Mouse (Mus musculus) spleen, adult 12 weeks (tissue): ENCODE data around the gene Polr3c.
A peak's percentile ranks its signal among the peaks of the same experiment; 100 is the strongest.
"Not testable (repeated sequence)": the region's sequence is repeated elsewhere in the genome, so short reads cannot be mapped to it uniquely, and the experiment has no call there.

ENCODE experiments used
- DNase-seq: peaks from one replicate; pipeline ENCODE4 v3.0.0; 2022; ENCODE audit warnings: low spot score

The Polr3c gene

DNA sequence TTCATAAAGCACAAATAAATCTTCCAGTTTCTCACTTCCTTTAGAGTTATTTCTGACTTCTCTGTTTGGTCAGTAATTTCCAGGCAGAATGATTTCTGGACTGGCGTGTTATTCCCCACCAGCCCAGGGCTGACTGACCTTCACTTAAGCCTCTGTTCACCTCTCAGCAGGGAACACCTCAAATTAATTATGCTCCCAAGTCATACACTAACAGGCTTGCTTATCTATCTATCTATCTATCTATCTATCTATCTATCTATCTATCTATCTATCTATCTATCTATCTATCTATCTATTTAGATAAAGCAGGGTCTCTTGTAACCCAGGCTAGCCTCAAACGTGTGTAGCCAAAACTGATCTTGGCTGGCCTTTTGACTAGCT is 18.8 kb downstream of the Polr3c start:
- no peak for DNase-seq

DNA sequence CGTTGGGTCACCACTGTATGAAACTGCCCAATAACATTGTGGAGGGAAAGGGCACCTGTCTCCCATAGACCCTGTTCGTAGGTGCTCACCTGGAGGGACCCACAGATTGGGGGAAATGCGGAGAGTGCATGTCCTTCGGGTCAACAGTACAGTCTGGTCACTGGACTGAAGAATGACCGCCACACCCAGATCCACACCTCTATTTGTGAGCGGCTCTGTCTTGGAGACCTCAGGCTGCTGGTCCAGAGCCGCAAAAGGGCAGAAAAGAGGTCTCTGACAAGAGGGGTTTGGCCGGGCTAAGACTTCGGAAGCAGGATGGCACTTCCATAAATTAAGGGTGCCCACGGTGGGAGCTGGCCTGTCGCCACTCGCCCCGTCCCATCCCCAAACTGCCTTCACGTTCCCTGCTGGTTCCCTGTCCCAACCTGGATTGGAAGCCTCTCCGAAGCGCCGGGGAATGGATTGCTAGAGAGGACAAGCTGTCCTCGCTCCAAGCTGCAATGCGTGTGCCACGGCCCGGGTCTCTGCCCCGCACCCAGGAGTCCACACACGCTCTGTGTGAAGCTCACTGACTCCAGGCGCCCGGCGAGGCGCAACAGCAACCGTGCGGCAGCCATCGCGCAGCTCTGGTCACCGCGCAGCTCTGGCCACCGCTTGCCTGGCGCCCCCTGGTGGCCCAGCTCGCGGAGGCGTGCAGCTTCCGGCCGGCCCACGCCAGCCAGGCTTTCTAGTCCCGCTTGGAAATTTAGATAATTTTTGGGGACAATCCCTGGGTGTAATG is 19.3 kb downstream of the Polr3c start, which contains the start of gene Nudt17:
TSS of gene Nudt17 (minus strand) at position 660 of the 781 bp plus-strand sequence.
- DNase-seq = peak; percentile 65

DNA sequence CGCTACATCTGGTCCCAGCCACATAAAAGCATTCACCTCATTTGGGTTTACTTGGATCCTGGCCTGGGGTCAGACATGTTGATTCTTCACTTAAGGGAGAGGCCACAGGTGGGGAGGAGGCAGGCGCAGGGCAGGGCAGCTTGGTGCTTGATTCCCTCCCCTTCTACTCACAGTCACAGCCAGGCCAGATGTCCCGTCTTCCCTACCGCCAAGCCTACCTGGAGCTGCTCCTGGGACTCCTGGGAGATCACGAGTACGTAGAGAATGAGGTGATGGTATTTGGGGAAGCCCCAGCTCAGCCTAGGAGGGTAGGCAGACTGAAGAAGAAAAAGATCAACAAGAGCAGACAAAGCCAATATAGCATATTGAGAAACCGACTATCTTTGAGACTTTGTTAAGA is 20.4 kb downstream of the Polr3c start:
- DNase-seq = no peak

DNA sequence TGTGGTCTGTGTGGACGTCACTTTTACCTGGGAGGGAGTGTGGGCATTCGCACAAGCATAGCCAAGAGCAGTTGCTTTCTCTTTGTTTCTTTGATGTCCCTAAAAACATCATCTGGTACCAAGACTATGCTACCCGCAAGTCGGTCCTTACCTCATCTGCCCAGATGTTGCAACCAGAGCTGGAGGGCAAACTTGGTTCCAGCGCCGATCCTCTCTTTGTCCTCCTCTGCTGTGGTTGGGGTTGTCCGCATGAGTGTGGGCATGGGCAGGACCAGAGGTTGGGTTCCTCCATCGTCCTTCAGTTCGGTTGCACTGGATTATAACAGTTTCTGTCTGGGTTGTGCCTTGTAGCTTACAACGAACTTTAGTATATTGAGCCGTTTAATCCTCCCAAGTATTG is 21.2 kb downstream of the Polr3c start:
- no peak for DNase-seq

DNA sequence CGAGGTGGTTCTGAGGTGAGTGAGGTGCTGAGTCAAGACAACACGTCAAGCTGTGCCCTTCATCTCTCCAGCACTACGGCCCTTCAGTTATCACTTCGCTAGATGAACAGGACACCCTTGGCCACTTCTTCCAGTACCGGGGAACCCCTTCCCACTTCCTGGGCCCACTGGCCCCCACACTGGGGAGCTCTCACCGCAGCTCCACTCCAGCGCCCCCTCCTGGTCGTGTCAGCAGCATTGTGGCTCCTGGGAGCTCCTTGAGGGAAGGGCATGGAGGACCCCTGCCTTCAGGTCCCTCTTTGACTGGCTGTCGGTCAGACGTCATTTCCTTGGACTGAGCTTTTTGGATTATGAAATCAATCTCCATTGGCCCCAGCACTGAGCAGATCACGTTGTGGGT is 22.6 kb downstream of the Polr3c start:
- no peak for DNase-seq

DNA sequence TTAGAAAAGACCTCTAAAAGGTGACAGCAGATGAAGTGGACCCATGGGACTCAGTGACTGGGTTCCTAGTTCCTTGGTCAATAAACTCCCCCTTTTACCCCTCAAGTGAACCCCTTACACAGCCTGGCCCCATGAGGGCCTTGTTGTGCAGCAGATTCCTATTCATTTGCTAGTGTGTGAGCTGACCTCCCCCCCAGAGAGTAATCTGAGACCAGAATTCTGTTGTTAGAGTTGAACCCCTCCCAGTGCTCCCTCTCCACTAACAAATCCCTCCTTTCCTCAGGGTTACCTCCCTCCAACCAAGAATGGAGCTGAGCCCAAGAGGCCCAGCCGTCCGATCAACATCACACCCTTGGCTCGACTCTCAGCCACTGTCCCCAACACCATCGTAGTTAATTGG is 26.4 kb downstream of the Polr3c start:
- no peak for DNase-seq

DNA sequence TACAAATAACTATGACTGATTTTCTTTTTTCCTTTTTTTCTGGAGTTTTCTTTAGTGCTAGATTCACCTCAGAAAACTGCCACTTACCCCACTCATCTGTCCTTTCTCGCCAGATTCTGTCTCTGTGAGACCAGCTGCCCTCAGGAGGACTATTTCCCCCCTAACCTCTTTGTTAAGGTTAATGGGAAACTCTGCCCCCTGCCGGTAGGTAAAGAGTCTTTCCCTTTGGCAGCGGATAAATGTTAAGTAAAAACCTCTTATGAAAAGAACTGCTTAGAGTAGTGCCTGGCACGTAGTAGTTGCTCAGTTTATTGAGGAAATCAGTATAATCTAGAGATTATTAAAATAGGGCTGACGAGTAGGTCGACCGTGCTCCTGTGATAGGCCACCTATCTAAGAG is 27.1 kb downstream of the Polr3c start:
- DNase-seq = no peak

DNA sequence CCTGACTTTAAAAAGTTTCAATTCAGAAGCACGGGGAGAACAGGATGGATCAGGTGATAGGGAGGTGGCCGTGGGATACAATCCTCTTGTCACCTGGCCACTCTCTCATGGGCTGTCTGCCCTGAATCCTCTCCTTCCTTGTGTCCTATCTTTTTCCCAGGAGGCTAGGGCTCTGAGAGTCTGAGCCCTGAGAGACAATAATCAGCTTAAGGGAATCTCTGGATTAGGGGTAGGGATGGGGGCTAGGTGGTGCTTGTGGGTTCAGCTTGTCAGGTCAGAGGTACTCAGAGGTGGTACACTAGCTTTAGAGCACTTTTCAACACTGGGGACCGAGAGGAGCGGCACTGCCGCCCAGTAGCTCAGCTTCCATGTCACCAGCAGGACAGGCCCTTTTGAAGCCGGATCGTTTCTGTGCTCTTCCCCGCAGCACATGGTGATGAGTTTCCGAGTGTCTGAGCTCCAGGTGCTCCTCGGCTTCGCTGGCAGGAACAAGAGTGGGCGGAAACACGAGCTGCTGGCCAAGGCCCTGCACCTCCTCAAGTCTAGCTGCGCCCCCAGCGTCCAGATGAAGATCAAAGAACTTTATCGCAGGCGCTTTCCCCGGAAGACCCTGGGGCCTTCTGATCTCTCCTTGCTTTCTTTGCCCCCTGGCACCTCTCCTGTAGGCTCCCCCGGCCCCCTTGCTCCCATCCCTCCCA is 28.3 kb downstream of the Polr3c start:
- no peak for DNase-seq

DNA sequence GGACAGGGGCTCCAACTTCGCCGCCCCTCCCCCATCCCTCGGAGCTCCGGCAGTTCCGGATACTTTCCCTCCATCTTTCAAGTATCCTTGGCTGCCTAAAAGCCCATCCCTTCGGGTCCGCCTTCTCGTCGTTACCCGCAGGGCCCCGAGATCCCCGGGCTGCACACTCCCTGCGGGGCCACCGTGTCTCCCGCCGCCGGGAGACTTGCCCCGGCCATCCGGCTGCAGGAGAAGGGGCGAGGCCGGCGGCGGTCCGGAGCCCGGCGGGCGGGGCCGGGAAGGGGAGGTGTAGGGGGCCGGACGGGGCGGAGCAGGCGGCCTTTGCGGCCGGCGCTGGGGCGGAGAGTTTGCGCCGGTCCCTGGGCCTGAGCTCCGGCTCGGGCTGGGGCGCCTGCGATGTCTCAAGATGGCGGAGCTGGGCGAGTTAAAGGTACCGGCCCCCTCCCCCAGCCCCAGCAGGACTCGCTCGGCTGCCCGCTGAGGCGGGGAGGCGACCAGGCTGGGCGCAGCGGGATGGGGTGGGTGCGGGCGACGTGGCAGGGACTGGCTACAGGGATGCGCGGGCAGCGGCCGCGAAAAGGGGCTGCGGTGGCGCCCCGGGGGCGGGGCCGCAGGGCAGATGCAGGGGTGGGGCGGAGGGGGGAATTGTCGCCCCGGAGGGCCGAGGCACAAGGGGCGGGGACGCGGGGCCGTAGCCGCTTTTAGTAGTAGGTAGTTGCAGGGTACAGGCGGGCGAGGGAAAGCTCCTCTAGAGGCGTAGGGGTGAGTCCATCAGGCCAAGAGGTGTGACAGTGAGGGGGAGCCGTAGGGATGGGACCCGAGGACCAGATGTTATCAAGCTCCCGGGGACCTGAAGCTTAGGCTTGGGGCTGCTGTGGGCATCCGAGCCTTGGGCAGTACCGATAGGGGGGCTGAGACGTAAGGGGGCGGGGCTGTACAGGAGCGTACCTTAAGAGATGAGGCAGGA is 30.4 kb downstream of the Polr3c start:
- peak; percentile 84 for DNase-seq

DNA sequence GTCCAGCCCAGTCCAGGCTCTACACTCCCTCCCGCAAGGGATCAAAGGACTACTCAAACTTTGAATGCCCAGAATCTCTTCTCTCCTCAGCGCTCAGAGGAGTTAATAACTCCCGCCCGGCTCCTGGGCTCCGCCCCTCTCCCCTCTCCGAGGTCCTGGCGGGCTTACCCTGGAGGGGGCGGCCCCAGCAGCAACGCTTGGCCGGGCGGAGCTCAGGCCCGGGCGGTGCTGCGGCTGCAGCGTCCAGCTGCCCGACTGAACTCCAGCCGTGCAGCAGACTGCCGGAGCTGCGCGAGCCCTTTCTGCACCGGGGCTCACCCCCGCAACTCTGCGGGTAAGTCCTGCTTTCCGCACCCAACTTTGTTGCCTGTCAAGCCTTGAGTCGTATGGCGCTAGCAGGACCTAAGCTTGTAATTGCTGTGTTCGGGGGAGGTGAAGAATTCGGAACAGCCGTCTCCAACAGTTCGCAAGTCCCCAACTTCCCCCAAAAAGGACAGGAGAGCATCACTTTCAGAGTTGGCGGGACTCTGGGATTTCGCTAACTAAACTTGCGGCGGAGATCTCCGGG is 31.1 kb downstream of the Polr3c start, which contains the start of gene Pias3:
TSS of gene Pias3 (plus strand) at position 187 of the 568 bp plus-strand sequence.
- peak; percentile 65 for DNase-seq

DNA sequence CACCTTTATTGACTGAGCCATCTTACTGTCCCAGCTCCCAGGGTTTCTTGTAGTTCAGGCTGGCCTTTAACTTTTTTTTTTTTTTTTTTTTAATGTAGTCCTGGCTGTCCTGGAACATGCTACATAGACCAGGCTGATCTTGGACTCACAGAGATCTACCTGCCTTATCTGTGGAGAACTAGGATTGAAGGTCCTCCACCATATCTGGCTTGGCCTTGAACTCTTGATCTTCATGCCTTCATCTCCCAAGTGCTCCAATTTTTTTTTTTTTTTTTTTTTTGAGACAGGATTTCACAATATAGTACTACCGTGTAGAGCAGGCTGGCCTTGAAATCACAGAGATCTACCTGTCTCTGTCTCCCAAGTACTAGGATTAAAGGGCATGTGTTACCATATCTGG is 33.8 kb downstream of the Polr3c start:
- DNase-seq = no peak

DNA sequence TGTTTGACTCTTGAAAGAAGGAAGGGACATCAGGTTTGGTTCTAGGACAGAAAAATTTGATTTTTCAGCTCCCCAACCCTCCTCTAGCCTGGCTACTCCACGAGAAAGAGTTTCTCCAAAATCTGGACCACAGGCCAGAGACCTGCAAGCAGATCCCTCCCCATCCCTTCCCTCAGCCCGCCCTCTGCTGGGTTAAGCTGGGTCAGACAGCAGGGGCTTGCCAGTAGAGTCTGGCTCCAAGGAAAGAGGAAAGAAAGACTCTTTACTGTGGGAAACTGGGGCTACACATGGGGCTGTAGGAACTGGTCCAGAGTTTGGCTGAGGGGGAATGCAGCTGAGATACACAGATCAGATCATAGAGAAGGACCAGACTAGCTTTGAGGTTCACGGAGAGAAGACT is 34.9 kb downstream of the Polr3c start:
- DNase-seq = no peak

DNA sequence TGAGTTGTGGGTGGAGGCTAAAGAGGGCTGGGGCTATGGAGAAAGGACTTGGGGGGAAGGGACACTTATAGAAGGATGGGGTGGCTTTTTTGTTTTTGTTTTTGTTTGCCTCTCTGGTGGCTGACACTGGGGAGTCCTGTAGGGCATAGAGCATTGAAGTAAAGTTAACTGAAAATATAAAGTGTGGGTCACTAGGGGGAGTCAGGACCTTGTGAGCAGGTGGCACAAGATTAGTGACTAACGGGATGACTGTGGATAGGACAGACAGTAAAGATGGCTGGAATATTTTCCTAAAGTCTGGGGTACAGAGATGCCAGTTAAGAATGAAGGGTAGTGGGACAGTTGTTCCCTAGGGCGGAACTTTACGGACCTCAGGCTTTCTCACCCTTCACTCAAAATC is 37.1 kb downstream of the Polr3c start:
- no peak for DNase-seq

DNA sequence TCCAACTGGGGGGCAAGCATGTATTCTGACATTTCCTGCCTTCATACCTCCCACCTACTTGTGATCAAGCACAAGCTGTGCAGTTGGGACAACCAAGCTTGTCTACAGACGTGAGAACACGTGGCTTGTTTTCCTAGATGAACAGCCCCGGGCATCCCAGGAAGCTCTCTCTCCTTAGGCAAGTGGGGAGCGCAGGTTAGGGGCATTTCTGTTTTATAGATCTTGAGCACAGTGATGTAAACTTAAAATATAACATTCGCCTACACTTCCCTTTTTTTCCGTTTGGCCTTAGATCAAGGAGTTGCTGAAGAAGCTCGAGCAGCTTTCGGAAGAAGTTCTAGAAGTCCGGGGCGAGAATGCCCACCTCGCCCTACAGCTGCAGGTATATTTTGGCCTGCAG is 38.6 kb downstream of the Polr3c start:
- no peak for DNase-seq

DNA sequence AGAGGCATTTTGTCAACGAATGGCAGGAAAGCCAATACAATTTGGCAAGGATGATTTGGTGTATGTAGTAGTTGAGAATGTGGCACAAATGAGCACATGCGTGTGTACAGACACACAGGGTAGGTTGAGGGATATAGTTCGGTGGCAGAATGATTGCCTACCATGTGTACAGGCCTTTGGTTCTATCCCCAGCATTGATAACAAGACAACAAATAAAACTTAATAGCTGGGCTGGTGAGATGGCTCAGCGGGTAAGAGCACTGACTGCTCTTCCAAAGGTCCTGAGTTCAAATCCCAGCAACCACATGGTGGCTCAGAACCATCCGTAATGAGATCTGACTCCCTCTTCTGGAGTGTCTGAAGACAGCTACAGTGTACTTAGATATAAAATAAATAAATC is 41.4 kb downstream of the Polr3c start:
- DNase-seq = not testable (repeated sequence)

DNA sequence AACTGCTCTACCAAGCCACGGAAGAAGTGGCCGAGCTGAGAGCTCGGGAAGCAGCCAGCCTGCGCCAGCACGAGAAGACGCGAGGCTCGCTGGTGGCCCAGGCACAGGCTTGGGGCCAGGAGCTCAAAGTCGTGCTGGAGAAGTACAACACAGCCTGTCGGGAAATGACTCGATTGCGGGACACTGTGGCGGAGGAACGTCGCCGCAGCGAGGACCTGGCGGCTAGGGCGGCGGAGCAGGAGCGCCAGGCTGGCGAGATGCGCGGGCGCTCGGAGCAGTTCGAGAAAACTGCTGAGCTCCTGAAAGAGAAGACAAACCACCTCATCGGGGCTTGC is 42.6 kb downstream of the Polr3c start:
- no peak for DNase-seq

DNA sequence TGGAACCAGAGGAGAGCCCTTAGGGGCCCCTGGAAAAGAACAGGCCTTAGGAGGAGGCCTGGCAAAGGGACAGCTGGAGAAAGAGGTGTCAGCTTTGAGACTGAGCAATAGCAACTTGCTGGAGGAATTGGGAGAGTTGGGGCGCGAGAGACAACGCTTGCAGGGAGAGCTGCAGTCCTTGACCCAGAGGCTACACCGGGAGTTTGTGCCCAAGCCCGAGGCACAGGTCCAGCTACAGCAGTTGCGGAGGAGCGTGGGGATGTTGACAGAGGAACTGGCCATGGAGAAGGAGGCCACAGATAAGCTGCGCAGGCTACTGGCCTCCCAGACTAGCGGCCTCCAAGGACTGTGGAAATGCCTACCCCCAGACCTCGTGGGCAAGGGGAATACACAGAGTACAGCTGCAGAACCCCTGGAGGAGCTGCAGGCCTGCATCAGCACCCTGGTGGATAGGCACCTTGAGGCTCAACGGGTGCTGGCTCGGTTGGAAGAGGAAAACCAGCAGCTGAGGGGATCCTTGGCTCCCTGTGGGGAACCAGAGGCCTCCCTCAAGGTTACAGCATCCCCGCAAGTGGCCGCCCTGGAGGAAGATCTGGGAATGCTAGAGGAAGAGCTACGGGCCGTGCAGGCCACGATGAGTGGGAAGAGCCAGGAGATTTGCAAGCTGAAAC is 43.1 kb downstream of the Polr3c start:
- no peak for DNase-seq

DNA sequence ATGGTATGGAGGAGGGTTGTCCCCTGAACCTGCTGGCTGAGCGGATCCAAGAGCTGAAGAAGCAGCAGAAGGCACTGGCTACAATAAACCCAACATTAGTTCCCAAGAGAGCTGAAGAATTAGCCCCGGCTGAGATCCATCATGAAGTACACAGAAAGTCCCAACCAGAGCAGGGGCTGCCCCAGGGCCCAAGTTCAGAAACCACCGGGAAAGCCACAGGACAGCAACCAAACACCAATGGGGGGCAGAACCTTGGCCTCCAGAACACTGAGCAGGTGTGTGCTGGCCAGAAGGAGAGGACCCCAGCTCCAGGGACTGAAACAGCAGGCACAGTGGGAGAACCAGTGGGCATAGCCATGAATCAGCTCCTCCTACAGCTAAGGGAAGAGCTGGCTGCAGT is 43.9 kb downstream of the Polr3c start:
- no peak for DNase-seq

DNA sequence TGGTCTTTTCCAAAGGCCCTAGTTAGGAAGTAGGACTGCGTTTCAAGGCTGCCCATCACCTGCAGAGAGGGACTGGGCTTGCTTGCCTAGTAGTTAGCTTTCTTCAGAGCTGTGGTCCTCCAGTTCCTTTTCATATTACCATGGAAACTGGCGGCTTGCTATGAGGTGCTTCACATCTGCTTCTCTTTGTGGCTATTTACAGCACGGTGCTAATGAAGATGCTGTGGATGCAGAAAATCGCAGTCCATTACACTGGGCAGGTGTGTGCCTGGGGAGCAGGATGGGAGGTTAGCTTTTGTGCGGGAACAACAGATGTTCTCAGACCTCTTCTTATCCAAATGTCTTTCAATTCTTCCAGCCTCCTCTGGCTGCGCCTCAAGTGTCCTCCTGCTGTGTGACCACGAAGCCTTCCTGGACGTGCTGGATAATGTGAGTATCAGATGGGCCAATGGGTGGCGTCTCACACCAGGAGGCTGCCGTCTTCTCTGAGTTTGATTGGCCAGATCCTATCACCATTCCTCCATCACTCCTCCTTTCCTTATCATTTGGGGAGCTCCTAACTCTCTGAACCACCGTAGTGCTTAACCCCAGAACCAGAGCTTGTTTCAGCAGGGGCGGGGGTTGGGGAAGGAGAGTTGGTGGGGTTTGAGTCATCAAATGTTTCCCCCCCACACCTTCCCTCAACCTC is 47.0 kb downstream of the Polr3c start:
- DNase-seq = no peak

DNA sequence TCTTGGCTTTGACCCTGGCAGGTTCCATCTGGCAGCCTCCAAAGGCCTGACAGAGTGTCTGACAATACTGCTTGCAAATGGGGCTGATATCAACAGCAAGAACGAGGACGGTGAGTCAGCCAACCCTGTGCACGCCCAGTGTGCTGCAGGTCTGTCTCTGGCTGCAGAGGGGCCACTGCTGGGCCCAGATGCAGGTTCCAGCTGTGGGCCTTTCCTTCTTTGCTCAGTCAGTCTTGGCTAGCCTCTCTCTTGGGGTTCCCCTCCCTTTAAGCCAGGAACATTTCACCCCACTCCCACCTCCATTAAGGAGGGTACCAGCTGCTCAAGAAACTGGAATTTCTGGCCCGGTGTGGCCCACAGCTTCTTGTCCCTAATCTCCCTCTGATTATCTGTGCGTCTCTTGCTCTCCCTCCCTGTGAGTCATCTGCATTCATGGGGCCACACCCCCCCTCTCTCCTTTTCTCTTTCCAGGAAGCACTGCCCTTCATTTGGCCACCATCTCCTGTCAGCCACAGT is 48.2 kb downstream of the Polr3c start:
- DNase-seq = no peak

DNA sequence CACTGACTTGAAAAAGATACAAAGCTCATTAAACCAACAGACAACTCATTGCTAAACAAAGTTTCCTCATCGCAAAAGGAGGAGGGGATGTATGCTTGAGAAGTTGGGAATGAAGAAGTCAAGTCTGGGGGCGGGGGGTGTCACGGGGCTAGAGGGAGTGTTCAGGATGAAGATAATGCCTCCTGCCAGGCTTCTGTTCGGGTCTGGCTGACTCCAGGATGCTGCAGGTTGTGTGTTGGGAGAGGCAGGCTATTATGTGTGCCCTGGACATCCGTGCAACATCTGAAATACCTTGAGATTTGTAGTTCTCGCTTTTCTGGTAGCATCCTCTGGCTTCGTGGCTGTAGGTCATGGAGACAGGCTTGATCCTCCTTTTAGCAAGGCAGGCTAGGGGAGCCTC is 49.0 kb downstream of the Polr3c start:
- no peak for DNase-seq
